Mouse (Mus musculus) brain, embryonic 14.5 days (tissue): Measurements from ENCODE around the gene Timeless. TPM values are rescaled to one million over a fixed set of nuclear protein-coding genes. Genes with fewer than 3 reads are reported as not detected.
A peak's percentile ranks its signal among the peaks of the same experiment; 100 is the strongest.
"Not testable (repeated sequence)": the region's sequence is repeated elsewhere in the genome, so short reads cannot be mapped to it uniquely, and the experiment has no call there.

Experiments
- DNase-seq: peaks from one replicate; pipeline ENCODE4 v3.0.0-alpha.2; 2011; ENCODE audit warnings: low read depth
- CTCF ChIP-seq: fragments of 200-500 bp; IDR thresholded peaks from 2 replicates; pipeline ENCODE4 v1.5.1; 2012; ENCODE audit warnings: inconsistent platforms, mild to moderate bottlenecking, moderate library complexity, borderline replicate concordance; ENCODE audit not compliant: insufficient read depth, insufficient read length; ENCODE audit errors: extremely low read depth
- POLR2A ChIP-seq: fragments of 200-500 bp; IDR thresholded peaks from 2 replicates; pipeline ENCODE4 v1.6.1; 2012; ENCODE audit warnings: mild to moderate bottlenecking, inconsistent platforms, borderline replicate concordance; ENCODE audit not compliant: poor library complexity, insufficient read depth, insufficient read length, severe bottlenecking; ENCODE audit errors: extremely low read depth
- polyA plus RNA-seq: library from polyadenylated mRNA; depleted of rRNA; stranded (reverse); fragments of >200 nt; gene quantifications from 2 replicates; pipeline ENCODE4 v1.2.3, GENCODE M21; 2012

Gene Timeless
- polyA plus RNA-seq, 1 experiment = 14.0 TPM

DNA sequence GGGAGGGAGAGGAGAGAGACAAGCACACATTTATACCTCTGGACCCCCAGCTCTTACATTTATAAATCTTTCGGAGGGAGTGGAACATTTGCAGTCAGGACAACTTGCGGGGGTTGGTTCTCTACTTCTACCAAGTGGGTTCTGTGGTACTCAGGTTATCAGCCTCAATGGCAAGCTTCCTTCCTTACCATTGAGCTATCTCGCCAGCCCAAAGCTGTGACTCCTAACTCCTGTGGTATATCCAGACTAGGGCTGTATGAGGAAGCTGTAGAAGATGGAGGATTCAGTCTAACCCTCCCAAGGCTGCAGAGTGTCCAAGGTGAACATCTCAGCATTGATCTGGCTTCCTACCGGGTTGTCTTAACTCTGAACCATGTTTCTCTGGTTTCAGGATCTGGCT lies 7.3 kb downstream of the Timeless start:
- TF ChIP-seq POLR2A (no peak), CTCF (no peak)
- no peak for DNase-seq

DNA sequence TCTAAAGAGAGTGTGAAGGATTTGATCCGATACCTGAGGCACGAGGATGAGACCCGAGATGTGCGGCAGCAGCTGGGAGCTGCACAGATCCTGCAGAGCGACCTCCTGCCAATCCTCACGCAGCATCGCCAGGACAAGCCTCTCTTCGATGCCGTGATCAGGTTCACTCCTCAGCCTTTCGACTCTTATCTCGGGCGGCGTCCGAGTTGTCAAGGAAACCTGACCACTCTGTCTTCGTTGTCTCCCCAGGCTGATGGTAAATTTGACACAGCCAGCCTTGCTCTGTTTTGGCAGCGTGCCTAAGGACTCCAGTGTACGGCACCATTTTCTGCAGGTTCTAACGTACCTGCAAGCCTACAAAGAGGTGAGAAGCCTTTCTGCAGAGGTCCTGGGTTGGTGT lies 8.3 kb downstream of the Timeless start:
- TF ChIP-seq CTCF = no peak
- TF ChIP-seq POLR2A = no peak
- DNase-seq = no peak

DNA sequence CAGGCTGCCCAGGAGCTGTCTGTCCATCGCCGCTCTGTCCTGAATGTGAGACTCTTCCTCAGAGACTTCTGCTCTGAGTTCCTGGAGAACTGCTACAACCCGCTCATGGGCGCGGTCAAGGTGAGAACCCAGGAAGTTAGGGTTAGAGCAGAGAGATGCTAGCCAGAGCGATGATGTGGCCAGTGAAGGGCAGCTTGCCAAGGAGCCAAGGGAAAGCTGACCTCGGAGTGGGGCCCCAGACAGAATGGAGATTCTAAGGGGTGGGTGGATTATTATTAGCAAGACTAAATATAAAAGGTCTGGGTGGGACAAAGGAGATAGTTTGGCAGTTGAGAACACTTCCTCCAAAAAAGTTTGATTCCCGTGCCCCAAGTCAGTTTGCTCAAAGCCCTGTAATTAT lies 11.4 kb downstream of the Timeless start:
- TF ChIP-seq CTCF (no peak), POLR2A (no peak)

DNA sequence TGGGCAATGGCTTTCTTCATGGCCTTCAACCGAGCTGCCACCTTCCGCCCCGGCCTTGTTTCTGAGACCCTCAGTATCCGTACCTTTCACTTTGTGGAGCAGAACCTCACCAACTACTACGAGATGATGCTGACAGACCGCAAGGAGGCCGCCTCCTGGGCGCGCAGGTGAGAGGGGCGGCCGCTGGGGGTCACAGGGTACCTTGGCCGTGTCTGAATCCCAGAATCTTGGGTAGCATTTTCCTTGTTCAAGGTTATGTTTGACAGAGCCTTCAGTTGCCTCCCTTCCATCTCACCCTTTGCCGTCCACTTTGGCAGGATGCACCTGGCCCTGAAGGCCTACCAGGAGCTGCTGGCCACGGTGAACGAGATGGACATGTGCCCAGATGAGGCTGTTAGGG lies 12.3 kb downstream of the Timeless start:
- TF ChIP-seq POLR2A = no peak
- no peak for TF ChIP-seq CTCF
- DNase-seq = no peak

More for the DNA sequence above, 11.4 kb downstream of the Timeless start:
- no peak for DNase-seq

DNA sequence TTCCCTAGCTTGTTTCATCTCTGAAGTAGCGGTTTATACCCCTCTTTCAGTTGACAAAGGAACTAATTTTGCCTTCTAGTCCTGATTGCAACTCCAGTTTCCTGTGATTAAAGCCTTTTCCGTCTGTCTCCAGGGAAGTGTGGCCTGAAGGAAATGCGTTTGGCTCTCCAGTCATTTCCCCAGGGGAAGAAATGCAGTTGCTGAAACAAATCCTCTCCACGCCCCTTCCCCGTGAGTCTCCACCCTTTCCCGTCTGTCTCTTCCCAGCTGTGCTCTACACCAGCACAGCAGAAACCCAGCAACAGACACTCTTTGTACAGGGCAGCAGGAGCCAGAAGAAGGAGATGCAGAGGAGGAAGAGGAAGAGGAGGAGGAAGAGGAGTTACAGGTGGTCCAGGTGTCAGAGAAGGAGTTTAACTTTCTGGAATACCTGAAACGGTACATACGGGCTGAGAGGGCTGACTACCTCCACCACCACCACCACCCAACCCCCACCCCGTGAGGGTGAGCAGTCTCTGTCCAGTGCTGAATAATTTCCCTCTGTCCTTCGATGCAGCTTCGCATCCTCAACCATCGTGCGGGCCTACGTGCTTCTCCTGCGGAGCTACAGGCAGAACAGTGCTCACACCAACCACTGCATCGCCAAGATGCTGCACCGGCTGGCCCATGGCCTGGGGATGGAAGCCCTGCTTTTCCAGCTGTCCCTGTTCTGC lies 15.3 kb downstream of the Timeless start:
- DNase-seq = peak; percentile 23
- no peak for TF ChIP-seq POLR2A
- TF ChIP-seq CTCF = no peak

DNA sequence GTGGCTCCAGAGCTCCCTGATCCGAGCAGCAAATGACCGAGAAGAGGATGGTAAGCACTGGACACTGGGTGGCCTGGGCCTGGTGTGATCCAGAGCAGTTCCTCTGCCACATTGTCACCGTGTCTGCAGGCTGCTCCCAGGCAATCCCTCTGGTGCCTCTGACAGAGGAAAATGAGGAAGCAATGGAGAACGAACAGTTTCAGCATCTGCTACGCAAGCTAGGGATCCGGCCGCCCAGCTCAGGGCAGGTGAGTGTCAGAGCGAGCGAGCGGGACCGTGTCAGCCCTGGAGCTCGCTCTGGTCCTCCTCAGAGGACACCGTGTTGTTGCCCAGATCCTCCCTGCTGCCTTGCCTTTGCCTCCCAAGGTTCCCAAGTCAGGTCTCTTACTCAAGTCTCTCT lies 18.7 kb downstream of the Timeless start:
- TF ChIP-seq CTCF (no peak), POLR2A (no peak)
- no peak for DNase-seq

DNA sequence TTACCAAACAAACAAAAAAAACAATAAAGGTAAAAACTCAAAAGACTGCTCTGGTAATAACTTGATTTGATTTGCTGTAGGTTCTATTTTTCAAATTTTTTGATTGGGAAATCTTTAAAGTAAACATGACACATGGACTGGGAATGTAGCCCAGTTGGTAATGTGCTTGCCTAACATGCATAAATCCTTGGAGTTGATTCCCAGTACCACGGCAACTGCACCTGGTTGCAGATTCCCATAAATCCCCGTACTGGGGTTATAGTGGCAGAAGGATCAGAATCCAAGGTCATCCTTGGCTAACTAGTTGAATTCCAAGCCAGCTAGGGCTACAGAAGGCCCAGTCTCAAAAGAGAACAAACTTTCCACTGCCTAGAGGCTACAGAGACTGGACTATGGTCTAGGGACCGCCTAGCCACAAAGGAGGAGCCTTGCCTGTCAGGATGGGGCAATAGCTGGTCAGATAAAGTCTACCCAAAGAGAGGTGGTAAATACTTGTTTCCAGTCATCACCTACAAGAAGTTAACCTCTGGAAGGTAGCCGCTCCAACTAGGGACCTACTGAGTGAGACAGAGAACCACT lies 21.9 kb downstream of the Timeless start, which contains the start of gene Apon:
Gene Apon (plus strand): TSS at position 420 of the 579 bp plus-strand sequence.
- DNase-seq = no peak
- TF ChIP-seq POLR2A (no peak), CTCF (no peak)

DNA sequence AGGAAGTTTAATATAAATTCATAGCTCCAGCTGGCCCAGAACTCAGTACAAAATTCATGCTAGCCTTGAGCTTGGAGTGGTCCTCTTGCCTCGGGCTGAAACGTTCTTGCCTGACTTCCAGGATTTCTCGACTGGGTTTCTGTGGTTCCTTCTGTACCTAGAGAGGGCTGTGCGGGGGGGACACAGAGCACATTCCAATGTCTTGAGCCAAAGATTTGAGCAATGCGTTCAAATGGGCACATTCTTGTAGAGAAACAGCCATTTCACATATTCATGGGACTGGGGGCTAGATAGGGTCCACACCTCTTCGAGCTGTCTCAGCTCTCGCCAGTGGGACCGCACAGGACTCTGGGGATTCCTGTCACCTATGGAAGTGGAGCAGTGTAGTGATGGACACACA lies 24.1 kb downstream of the Timeless start:
- no peak for DNase-seq
- TF ChIP-seq POLR2A = no peak
- TF ChIP-seq CTCF = no peak

DNA sequence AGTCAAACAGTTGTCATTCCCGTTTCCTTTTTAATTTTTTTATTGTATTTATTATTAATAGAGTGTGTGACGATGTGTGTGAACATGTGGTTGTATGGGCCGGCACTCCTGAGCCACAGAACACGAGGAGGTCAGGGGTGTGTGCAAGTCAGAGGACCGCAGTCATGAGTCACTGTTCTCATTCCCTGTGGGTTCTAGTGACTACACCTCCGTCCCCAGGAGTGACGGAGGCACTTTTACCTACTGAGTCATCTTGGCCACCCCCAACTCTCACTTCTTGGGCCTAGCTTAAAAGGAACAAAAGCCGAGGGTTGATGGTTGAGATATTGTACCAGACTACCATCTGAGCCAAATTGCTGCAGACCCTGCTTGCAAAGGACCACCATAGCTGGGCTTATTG lies 24.5 kb downstream of the Timeless start:
- TF ChIP-seq POLR2A (no peak), CTCF (no peak)
- DNase-seq = no peak

DNA sequence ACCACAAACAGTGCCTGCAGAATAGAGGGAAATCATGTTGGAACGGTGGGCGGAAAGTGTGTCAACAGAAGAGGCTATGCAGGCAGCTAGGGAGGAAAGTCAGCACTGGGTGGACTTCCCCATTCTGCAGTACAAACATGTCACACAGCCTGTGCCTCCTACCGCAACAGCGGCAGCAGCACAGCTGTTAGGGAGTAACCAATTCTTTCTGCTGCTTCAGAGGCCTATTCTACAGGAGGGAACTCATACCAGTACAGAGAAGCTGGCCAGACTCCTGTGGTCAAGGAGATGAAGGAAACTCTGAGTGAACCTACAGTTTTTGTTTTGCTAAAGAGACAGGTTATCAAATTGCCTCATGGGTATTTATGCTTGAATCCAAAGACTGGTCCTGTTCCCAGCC lies 27.1 kb downstream of the Timeless start:
- no peak for DNase-seq
- TF ChIP-seq CTCF (no peak), POLR2A (no peak)

DNA sequence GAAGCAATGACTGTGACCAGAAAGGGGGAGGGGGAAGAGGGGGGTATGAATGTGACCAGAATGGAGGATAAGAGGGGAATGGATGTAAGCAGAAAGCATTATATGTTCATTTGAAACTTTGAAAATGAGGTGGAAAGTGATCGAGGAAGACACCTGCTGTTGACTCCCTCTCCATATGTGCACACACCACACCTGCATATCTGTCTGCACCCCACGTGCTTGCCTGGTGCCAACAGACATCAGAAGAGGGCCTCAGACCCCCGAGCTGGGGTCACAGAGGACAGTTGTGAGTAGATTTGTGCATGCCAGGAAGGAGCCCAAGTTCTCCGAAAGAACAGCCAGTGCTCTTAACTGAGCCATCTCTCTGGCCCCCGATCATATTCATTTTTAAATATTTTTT lies 28.1 kb downstream of the Timeless start:
- no peak for DNase-seq
- TF ChIP-seq POLR2A = no peak
- no peak for TF ChIP-seq CTCF

DNA sequence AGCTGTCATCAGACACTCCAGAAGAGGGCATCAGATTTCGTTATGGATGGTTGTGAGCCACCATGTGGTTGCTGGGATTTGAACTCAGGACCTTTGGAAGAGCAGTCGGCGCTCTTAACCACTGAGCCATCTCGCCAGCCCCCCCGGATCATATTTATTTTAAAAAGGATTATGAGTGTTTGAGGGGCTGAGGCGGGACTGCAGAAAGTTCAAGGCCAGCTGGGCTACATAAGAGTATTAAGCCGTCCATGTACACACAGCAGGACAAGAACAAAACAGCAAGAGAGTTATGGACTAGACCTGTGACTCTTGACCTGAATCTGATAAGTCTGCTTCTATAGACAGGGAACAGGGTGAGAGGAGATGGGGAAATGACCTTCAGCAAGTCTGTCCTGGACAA lies 28.5 kb downstream of the Timeless start:
- not testable (repeated sequence) for DNase-seq

DNA sequence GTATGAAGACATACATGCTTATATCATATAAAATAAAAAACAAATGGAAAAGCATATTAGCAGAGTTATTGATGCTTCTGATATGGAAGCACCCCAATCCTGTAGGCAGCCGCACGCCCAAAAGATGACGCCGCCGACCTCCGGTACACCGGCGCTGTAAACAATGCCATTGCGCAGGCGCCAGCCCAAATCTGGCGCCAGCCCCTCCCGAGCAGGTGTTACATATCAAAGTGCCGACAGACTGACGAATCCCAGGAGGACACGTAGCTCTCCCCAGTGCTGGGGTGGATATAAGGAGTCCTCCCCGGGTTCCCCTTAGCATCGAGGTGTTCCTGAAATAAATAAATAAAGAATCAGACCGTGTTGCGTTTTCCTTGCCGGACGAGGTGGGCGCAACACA lies 30.4 kb downstream of the Timeless start:
- no peak for DNase-seq
- TF ChIP-seq CTCF (no peak), POLR2A (no peak)
